Mouse (Mus musculus) MEL (cell line): ENCODE results near the gene Ubac2.

Source experiments
- CTCF ChIP-seq, 3 experiments: IDR thresholded peaks in 2 of 3; conservative IDR thresholded peaks in 1 of 3; 2 replicates each; pipeline ENCODE4 v1.5.1; 2011 to 2012; ENCODE audit warnings: low read length in 3 of 3, low read depth in 2 of 3, mild to moderate bottlenecking in 2 of 3, improper control_type of control experiment in 1 of 3, inconsistent platforms in 1 of 3, mixed read lengths in 1 of 3, moderate library complexity in 1 of 3; ENCODE audit not compliant: control insufficient read depth in 1 of 3, insufficient read depth in 1 of 3, poor library complexity in 1 of 3, severe bottlenecking in 1 of 3
- MAZ ChIP-seq: IDR thresholded peaks from 2 replicates; pipeline ENCODE4 v1.6.1; 2012; ENCODE audit warnings: low read depth, mild to moderate bottlenecking, inconsistent platforms, low read length, improper control_type of control experiment
- MEF2A ChIP-seq: IDR thresholded peaks from 2 replicates; pipeline ENCODE4 v1.6.1; 2014; ENCODE audit warnings: low read depth, mild to moderate bottlenecking, inconsistent platforms, low read length, improper control_type of control experiment; ENCODE audit not compliant: poor library complexity, insufficient replicate concordance, severe bottlenecking; ENCODE audit errors: extremely low read depth
- POLR2A ChIP-seq, 2 experiments: IDR thresholded peaks; 2 replicates each; pipeline ENCODE4 v1.6.1; 2011 to 2012; ENCODE audit warnings: low read length in 2 of 2, mild to moderate bottlenecking in 2 of 2, control low read depth in 1 of 2, improper control_type of control experiment in 1 of 2, low read depth in 1 of 2, moderate library complexity in 1 of 2; ENCODE audit not compliant: control insufficient read depth in 1 of 2, insufficient read depth in 1 of 2, poor library complexity in 1 of 2
- SMC3 ChIP-seq: IDR thresholded peaks from 2 replicates; pipeline ENCODE4 v1.6.1; 2011; ENCODE audit warnings: low read depth, low read length, improper control_type of control experiment
- ZMIZ1 ChIP-seq: IDR thresholded peaks from 2 replicates; pipeline ENCODE4 v1.6.1; 2012; ENCODE audit warnings: low read depth, mild to moderate bottlenecking, inconsistent platforms, low read length, improper control_type of control experiment, moderate library complexity

- TF ChIP-seq CTCF (IDR thresholded peaks at IDR 0.05 in 2 of 3, conservative IDR thresholded peaks at IDR 0.05 in 1 of 3; ENCODE audit: control insufficient read depth in 1 of 3, insufficient read depth in 1 of 3, low read depth in 2 of 3, low read length in 3 of 3, poor library complexity in 1 of 3, severe bottlenecking in 1 of 3) (no peak), POLR2A (IDR thresholded peaks at IDR 0.05; ENCODE audit: control insufficient read depth in 1 of 2, insufficient read depth in 1 of 2, low read depth in 1 of 2, low read length in 2 of 2, poor library complexity in 1 of 2) (no peak), SMC3 (no peak), MAZ (no peak), MEF2A (no peak), ZMIZ1 (no peak)
These were observed 78.9 kb downstream of the Ubac2 start for GRCm38 (mm10) chr14:121957176-121957871.
